Mouse (Mus musculus): Measurements from ENCODE around the gene Nedd9. TPM values are rescaled to one million over a fixed set of nuclear protein-coding genes. Genes with fewer than 3 reads are reported as not detected.
A peak's percentile ranks its signal among the peaks of the same experiment; 100 is the strongest.

Gene Nedd9
- total and polyA plus RNA-seq, 3 experiments, result 41.3 to 48.7 (median 42.5) TPM

DNA sequence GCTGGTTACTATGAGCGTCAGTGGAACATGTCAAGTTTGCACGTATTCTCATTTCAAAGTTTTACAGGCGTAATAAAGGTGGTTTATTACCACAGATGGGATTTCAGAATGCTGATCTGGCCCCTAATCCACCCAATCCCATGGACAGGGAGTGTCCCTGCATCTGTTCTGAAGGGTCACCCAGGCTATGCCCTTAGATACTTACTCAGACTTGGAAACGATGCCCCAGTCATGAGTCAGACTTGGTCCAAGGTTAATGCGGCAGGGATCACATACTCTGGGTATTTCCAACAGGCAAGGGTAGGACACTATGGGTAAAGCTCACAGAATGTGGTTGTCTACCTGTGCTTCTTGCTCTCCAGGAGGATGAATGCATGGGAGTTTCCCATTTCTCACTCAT, 82.2 kb downstream of the Nedd9 start:
- no peak overlapping the region for H3K4me2 ChIP-seq (ENCODE audit: insufficient read depth, low read depth, poor library complexity, severe bottlenecking)
- TF ChIP-seq MXI1 (IDR thresholded peaks at IDR 0.05; ENCODE audit: low read depth, low read length) (no peak), NELFE (IDR thresholded peaks at IDR 0.05; ENCODE audit: low read depth, low read length) (no peak), POLR2AphosphoS2 (IDR thresholded peaks at IDR 0.05; ENCODE audit: low read depth, low read length) (no peak), USF1 (IDR thresholded peaks at IDR 0.05; ENCODE audit: low read depth, low read length) (no peak), HCFC1 (IDR thresholded peaks at IDR 0.05; ENCODE audit: low read depth, low read length) (no peak), MEF2A (IDR thresholded peaks at IDR 0.05; ENCODE audit: borderline replicate concordance, low read depth, low read length) (no peak)
- no peak overlapping the region for H3K9ac ChIP-seq (ENCODE audit: insufficient read depth, low read depth)
- peaks cover 19 to 63% of the 10 kb centered on the region in 2 experiments for H3K36me3 ChIP-seq (replicated peaks in 1 of 2; ENCODE audit: control insufficient read depth in 1 of 2, insufficient read depth in 1 of 2, low read length in 1 of 2)
- H3K4me3 ChIP-seq (replicated peaks in 1 of 3; ENCODE audit: low read depth in 2 of 3, low read length in 2 of 3, poor library complexity in 1 of 3), result no peak overlapping the region
- peaks cover 9% of the 10 kb centered on the region for H3K9me3 ChIP-seq (replicated peaks; ENCODE audit: low read length)
- H3K79me2 ChIP-seq (replicated peaks; ENCODE audit: control insufficient read depth, extremely low read depth, insufficient read depth, poor library complexity, severe bottlenecking), result no peaks in the 10 kb centered on the region
- H3K4me1 ChIP-seq (ENCODE audit: control insufficient read depth in 1 of 2, insufficient read depth in 2 of 2), result peaks cover 27 to 72% of the 10 kb centered on the region in 2 experiments
- DNase-seq (ENCODE audit: extremely low read depth), result no peak
- dilution Hi-C loops (cut with MboI; ENCODE audit: extremely low pct_ligation_motif_present, extremely low pct_unique_long_range_greater_than_20kb, low sequenced_read_pairs) (no loop called here), in situ Hi-C loops (cut with MboI; ENCODE audit: low pct_ligation_motif_present, low pct_unique_long_range_greater_than_20kb, low sequenced_read_pairs) (no loop called here)
- H3K27ac ChIP-seq (ENCODE audit: insufficient read depth, low read depth), result no peak overlapping the region
- no peaks in the 10 kb centered on the region for H3K27me3 ChIP-seq (replicated peaks)

DNA sequence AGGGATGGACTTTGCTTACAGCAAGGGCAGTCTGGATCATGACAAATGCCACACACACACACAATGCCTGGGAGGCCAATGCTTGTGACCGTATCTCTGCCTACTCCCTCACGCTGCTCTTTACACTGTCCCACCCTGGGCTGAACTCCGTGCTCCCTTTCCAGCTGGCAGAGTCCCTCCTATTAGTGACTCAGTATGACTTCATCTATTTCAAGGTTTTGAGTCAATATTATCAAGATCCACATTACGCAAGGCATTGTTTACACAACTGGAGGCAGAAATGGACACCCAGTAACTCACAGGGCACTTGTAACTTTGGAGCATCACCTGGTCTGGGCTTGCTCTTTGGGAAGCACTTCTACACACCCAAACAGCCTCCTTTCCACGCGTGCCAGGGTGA, 83.3 kb downstream of the Nedd9 start:
- H3K27ac ChIP-seq (ENCODE audit: insufficient read depth, low read depth), result 0 out of 2 replicates have a peak overlapping the region, but pooled peaks have one; percentile 6
- TF ChIP-seq ZMIZ1 (IDR thresholded peaks at IDR 0.05; ENCODE audit: low read depth, low read length), result no peak
- TF ChIP-seq ZNF384 (IDR thresholded peaks at IDR 0.05; ENCODE audit: low read depth, low read length), result no peak
- no peak for TF ChIP-seq MYC (IDR thresholded peaks at IDR 0.05; ENCODE audit: low read depth, low read length)
- TF ChIP-seq NRF1 (IDR thresholded peaks at IDR 0.05; ENCODE audit: low read depth, low read length), result no peak
- no peak for TF ChIP-seq RAD21 (IDR thresholded peaks at IDR 0.05; ENCODE audit: low read depth, low read length)
- TF ChIP-seq TCF12 (IDR thresholded peaks at IDR 0.05; ENCODE audit: low read depth, low read length), result no peak
- no peak for TF ChIP-seq IRF4 (IDR thresholded peaks at IDR 0.05; ENCODE audit: low read depth, low read length)
- no peak for TF ChIP-seq NELFE (IDR thresholded peaks at IDR 0.05; ENCODE audit: low read depth, low read length)
- TF ChIP-seq JUN (IDR thresholded peaks at IDR 0.05; ENCODE audit: insufficient read depth, low read depth, low read length), result no peak
- no peak for TF ChIP-seq SIN3A (IDR thresholded peaks at IDR 0.05; ENCODE audit: low read length)
- TF ChIP-seq ETS1 (conservative IDR thresholded peaks at IDR 0.05; ENCODE audit: low read depth, low read length), result no peak
- TF ChIP-seq CHD1 (IDR thresholded peaks at IDR 0.05; ENCODE audit: low read depth, low read length), result no peak
- TF ChIP-seq ZC3H11A (IDR thresholded peaks at IDR 0.05; ENCODE audit: low read depth, low read length), result no peak
- TF ChIP-seq ELF1 (IDR thresholded peaks at IDR 0.05; ENCODE audit: low read depth, low read length), result no peak
- no peak for TF ChIP-seq SMC3 (IDR thresholded peaks at IDR 0.05; ENCODE audit: low read depth, low read length)
- peaks cover 27 to 67% of the 10 kb centered on the region in 2 experiments for H3K4me1 ChIP-seq (ENCODE audit: control insufficient read depth in 1 of 2, insufficient read depth in 2 of 2)
- no peak for DNase-seq (ENCODE audit: extremely low read depth)
- peaks cover 9% of the 10 kb centered on the region for H3K9me3 ChIP-seq (replicated peaks; ENCODE audit: low read length)
- no peaks in the 10 kb centered on the region for H3K27me3 ChIP-seq (replicated peaks)
- dilution Hi-C loops (cut with MboI; ENCODE audit: extremely low pct_ligation_motif_present, extremely low pct_unique_long_range_greater_than_20kb, low sequenced_read_pairs), result no loop called here
- H3K4me3 ChIP-seq (replicated peaks in 1 of 3; ENCODE audit: low read depth in 2 of 3, low read length in 2 of 3, poor library complexity in 1 of 3), result no peak overlapping the region
- H3K79me2 ChIP-seq (replicated peaks; ENCODE audit: control insufficient read depth, extremely low read depth, insufficient read depth, poor library complexity, severe bottlenecking), result no peaks in the 10 kb centered on the region
- no peak overlapping the region for H3K9ac ChIP-seq (ENCODE audit: insufficient read depth, low read depth)
- no peak overlapping the region for H3K4me2 ChIP-seq (ENCODE audit: insufficient read depth, low read depth, poor library complexity, severe bottlenecking)
- H3K36me3 ChIP-seq (replicated peaks in 1 of 2; ENCODE audit: control insufficient read depth in 1 of 2, insufficient read depth in 1 of 2, low read length in 1 of 2), result peaks cover 19 to 56% of the 10 kb centered on the region in 2 experiments
- in situ Hi-C loops (cut with MboI; ENCODE audit: low pct_ligation_motif_present, low pct_unique_long_range_greater_than_20kb, low sequenced_read_pairs), result no loop called here
